9 mouse cellular contexts compared by ENCODE assay signal in genomic region chr1:93506944-93507676, GRCm38 (mm10). TPM values are rescaled to one million over a fixed set of nuclear protein-coding genes. Genes with fewer than 3 reads are reported as not detected.
A peak's percentile ranks its signal among the peaks of the same experiment; 100 is the strongest.
DNase-seq lines count a peak whose midpoint lies in the region; ATAC-seq lines count a peak whose summit lies in the region.
"Had no signal": no experiment of that assay in that cellular context is flagged by ENCODE, and none has a peak within 500 bp of the region (broad histone marks: within the 10 kb centered on the region; RNA-seq: fewer than 3 reads in every experiment).

No protein-coding gene starts in this region.

- peaks cover 66% of the 10 kb centered on the region for H3K36me3 ChIP-seq in intestine, embryonic 14.5 days (ENCODE audit: control insufficient read depth, insufficient read depth, low read length)
- peaks cover 25% of the 10 kb centered on the region for H3K36me3 ChIP-seq in intestine, embryonic 15.5 days
- peaks cover 16% of the 10 kb centered on the region; the same call in 1 of the 2 replicates for H3K36me3 ChIP-seq in midbrain, embryonic 11.5 days (ENCODE audit: control insufficient read depth, insufficient read depth, low read length)

- H3K9ac ChIP-seq in intestine, embryonic 14.5 days (ENCODE audit: low read length), result no peak overlapping the region
- H3K9ac ChIP-seq in intestine, embryonic 15.5 days, result no peak overlapping the region
- no peak overlapping the region for H3K9ac ChIP-seq in midbrain, embryonic 11.5 days (ENCODE audit: low read length)

- no peak overlapping the region for H3K27ac ChIP-seq in intestine, embryonic 14.5 days (ENCODE audit: low read depth)
- no peak overlapping the region for H3K27ac ChIP-seq in intestine, embryonic 15.5 days
- no peak overlapping the region for H3K27ac ChIP-seq in midbrain, embryonic 11.5 days (ENCODE audit: low read depth, low read length)
- H3K27ac ChIP-seq: macrophage had no signal

- DNase-seq in intestine, embryonic 14.5 days (ENCODE audit: low spot score), result peak; percentile 58
- DNase-seq in CD4-positive, CD25-positive, alpha-beta regulatory T cell, adult 2 months (ENCODE audit: low read depth, low spot score), result peak; percentile 75
- DNase-seq in ZHBTc4 (ENCODE audit: low read depth, low spot score), result peak; percentile 57
- peak; percentile 88 for DNase-seq in midbrain, embryonic 11.5 days (ENCODE audit: low spot score, missing footprints)
- DNase-seq in ovary, postnatal 14 days (ENCODE audit: low spot score), result no peak
- DNase-seq in gastrocnemius, adult 18-20 months (ENCODE audit: low spot score), result no peak

- ATAC-seq in intestine, embryonic 14.5 days (replicated peaks; ENCODE audit: low FRiP score, low TSS enrichment, low read depth), result no peak
- no peak for ATAC-seq in intestine, embryonic 15.5 days
- peak; percentile 28; a peak in 1 of 4 replicates for ATAC-seq in hematopoietic stem cell, adult 5-6 weeks (replicated peaks in 1 of 2; ENCODE audit: insufficient read depth in 1 of 2, low FRiP score in 2 of 2, low TSS enrichment in 1 of 2, low read depth in 1 of 2, poor library complexity in 2 of 2, severe bottlenecking in 2 of 2)
- ATAC-seq in midbrain, embryonic 11.5 days (ENCODE audit: low FRiP score), result no peak

- H3K4me1 ChIP-seq in intestine, embryonic 14.5 days (replicated peaks; ENCODE audit: control insufficient read depth, insufficient read depth, low read length), result peaks cover 4% of the 10 kb centered on the region; the same call in 1 of the 2 replicates
- H3K4me1 ChIP-seq in intestine, embryonic 15.5 days (replicated peaks), result peaks cover 4% of the 10 kb centered on the region
- H3K4me1 ChIP-seq in midbrain, embryonic 11.5 days (ENCODE audit: control insufficient read depth, insufficient read depth, low read length), result peaks cover 7% of the 10 kb centered on the region

- no peaks in the 10 kb centered on the region for H3K9me3 ChIP-seq in intestine, embryonic 14.5 days (ENCODE audit: control insufficient read depth, low read length)
- H3K9me3 ChIP-seq in intestine, embryonic 15.5 days, result no peaks in the 10 kb centered on the region
- H3K9me3 ChIP-seq in midbrain, embryonic 11.5 days (ENCODE audit: control insufficient read depth, low read length), result no peaks in the 10 kb centered on the region

- WGBS in intestine, embryonic 14.5 days, result 57% methylated on average over 10 of the region's 10 CpGs
- 56% methylated on average over 10 of the region's 10 CpGs for WGBS in intestine, embryonic 15.5 days
- WGBS in midbrain, embryonic 11.5 days, result 60% methylated on average over 10 of the region's 10 CpGs

- H3K4me2 ChIP-seq in intestine, embryonic 14.5 days (ENCODE audit: low read length), result no peak overlapping the region
- no peak overlapping the region for H3K4me2 ChIP-seq in intestine, embryonic 15.5 days (replicated peaks)
- no peak overlapping the region for H3K4me2 ChIP-seq in midbrain, embryonic 11.5 days

- H3K27me3 ChIP-seq in intestine, embryonic 14.5 days (replicated peaks; ENCODE audit: control insufficient read depth, insufficient read depth, low read length), result no peaks in the 10 kb centered on the region
- H3K27me3 ChIP-seq in intestine, embryonic 15.5 days (replicated peaks), result no peaks in the 10 kb centered on the region
- H3K27me3 ChIP-seq in midbrain, embryonic 11.5 days (ENCODE audit: control insufficient read depth, insufficient read depth, low read length), result no peaks in the 10 kb centered on the region

- H3K4me3 ChIP-seq in intestine, embryonic 14.5 days (ENCODE audit: low read depth, low read length), result no peak overlapping the region
- H3K4me3 ChIP-seq in intestine, embryonic 15.5 days (replicated peaks), result no peak overlapping the region
- H3K4me3 ChIP-seq in midbrain, embryonic 11.5 days (ENCODE audit: low read depth, low read length), result no peak overlapping the region

RNA-seq across cellular contexts. Expression of gene Farp2, which starts 4.8 kb away (rescaled TPM):
- 6.6 and 7.2 TPM in 2 replicates for polyA plus RNA-seq in intestine, embryonic 14.5 days (2014; fragmentation: Nextera tagmentation; extraction: Ambion mirVana)
- polyA plus RNA-seq in intestine, embryonic 15.5 days (2015; fragmentation: Nextera tagmentation; extraction: Ambion mirVana), result 6.1 and 6.8 TPM in 2 replicates
- 0.99 and 3.4 TPM in 2 replicates for total RNA-seq in hematopoietic stem cell, adult 5-6 weeks (2017)
- polyA plus RNA-seq in midbrain, embryonic 11.5 days (2014; fragmentation: Nextera tagmentation; extraction: Ambion mirVana), result 3.2 and 3.3 TPM in 2 replicates
- total RNA-seq in gastrocnemius, adult 18-20 months (2021), result 10 to 100 TPM; 13.1 to 13.7 TPM

RNA-seq across cellular contexts. Expression of gene Hdlbp, which starts 28.5 kb away (rescaled TPM):
- 124 and 142 TPM in 2 replicates for polyA plus RNA-seq in intestine, embryonic 14.5 days (2014; fragmentation: Nextera tagmentation; extraction: Ambion mirVana)
- polyA plus RNA-seq in intestine, embryonic 15.5 days (2015; fragmentation: Nextera tagmentation; extraction: Ambion mirVana), result 175 and 185 TPM in 2 replicates
- 75.0 and 92.9 TPM in 2 replicates for total RNA-seq in hematopoietic stem cell, adult 5-6 weeks (2017)
- polyA plus RNA-seq in midbrain, embryonic 11.5 days (2014; fragmentation: Nextera tagmentation; extraction: Ambion mirVana), result 84.4 and 88.2 TPM in 2 replicates
- 100 to 1,000 TPM; 341 to 345 TPM for total RNA-seq in gastrocnemius, adult 18-20 months (2021)

Comparison
In these comparisons a context has a peak if more than half of its experiments do, and no peak if none do; other contexts are left out.
1. ATAC-seq: peak in hematopoietic stem cell, adult 5-6 weeks (2 of 2); none in intestine, embryonic 14.5 days (single experiment), intestine, embryonic 15.5 days (single experiment) and midbrain, embryonic 11.5 days (single experiment).
2. DNase-seq: peak in intestine, embryonic 14.5 days (single experiment), CD4-positive, CD25-positive, alpha-beta regulatory T cell, adult 2 months (single experiment), ZHBTc4 (single experiment) and midbrain, embryonic 11.5 days (single experiment); none in ovary, postnatal 14 days (single experiment) and gastrocnemius, adult 18-20 months (single experiment).